25 mouse cellular contexts compared by ENCODE assay signal in the genomic region with DNA sequence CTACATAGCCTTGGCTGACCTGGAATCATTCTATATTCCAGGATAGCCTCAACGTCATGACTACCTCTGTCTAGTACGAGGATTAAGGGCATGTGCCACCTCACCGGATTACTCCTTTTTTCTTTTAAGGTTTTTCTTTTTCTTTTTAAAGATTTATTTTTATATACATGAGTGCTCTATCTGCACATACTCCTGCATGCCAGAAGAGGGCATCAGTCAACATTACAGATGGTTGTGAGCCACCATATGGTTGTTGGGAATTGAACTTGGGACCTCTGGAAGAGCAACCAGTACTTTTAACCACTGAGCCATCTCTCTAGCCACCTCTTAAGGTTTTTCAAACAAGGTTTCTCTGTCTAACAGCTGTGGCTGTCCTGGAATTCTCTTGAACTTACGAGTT. TPM values are rescaled to one million over a fixed set of nuclear protein-coding genes. Genes with fewer than 3 reads are reported as not detected.
DNase-seq lines count a peak whose midpoint lies in the region; ATAC-seq and TF ChIP-seq lines count a peak whose summit lies in the region.
"Had no signal": no experiment of that assay in that cellular context is flagged by ENCODE, and none has a peak within 500 bp of the region (broad histone marks: within the 10 kb centered on the region; RNA-seq: fewer than 3 reads in every experiment).

No protein-coding gene starts in this region.

- no peak for TF ChIP-seq EP300 in stomach, postnatal 0 days (optimal IDR thresholded peaks at IDR 0.05)

- no peak overlapping the region for H3K27ac ChIP-seq in layer of hippocampus, adult 2 months
- H3K27ac ChIP-seq in midbrain, embryonic 11.5 days (ENCODE audit: low read depth, low read length) = no peak overlapping the region
- no peak overlapping the region for H3K27ac ChIP-seq in midbrain, embryonic 16.5 days (ENCODE audit: low read length)
- H3K27ac ChIP-seq in stomach, postnatal 0 days (replicated peaks) = no peak overlapping the region
- H3K27ac ChIP-seq: hindbrain, embryonic 10.5 days; hindbrain, embryonic 15.5 days; limb, embryonic 13.5 days; liver, embryonic 15.5 days; lung, embryonic 15.5 days; midbrain, embryonic 13.5 days; neural tube, embryonic 12.5 days had no signal

- TF ChIP-seq CTCF in layer of hippocampus, adult 2 months (conservative IDR thresholded peaks at IDR 0.05) = peak; percentile 61
- TF ChIP-seq CTCF in stomach, postnatal 0 days (IDR thresholded peaks at IDR 0.05; ENCODE audit: low read depth) = peak; percentile 44

- no peak overlapping the region for H3K4me2 ChIP-seq in midbrain, embryonic 11.5 days
- no peak overlapping the region for H3K4me2 ChIP-seq in midbrain, embryonic 16.5 days (ENCODE audit: low read length)
- no peak overlapping the region for H3K4me2 ChIP-seq in stomach, postnatal 0 days (replicated peaks; ENCODE audit: low read depth)
- H3K4me2 ChIP-seq: hindbrain, embryonic 15.5 days; limb, embryonic 13.5 days; liver, embryonic 15.5 days; lung, embryonic 15.5 days; midbrain, embryonic 13.5 days; neural tube, embryonic 12.5 days had no signal

- no peak overlapping the region for H3K4me3 ChIP-seq in layer of hippocampus, adult 2 months
- no peak overlapping the region for H3K4me3 ChIP-seq in midbrain, embryonic 11.5 days (ENCODE audit: low read depth, low read length)
- H3K4me3 ChIP-seq in midbrain, embryonic 16.5 days (ENCODE audit: low read depth, low read length) = no peak overlapping the region
- H3K4me3 ChIP-seq in stomach, postnatal 0 days (ENCODE audit: low read depth, low read length) = no peak overlapping the region
- H3K4me3 ChIP-seq: hindbrain, embryonic 10.5 days; hindbrain, embryonic 15.5 days; limb, embryonic 13.5 days; liver, embryonic 15.5 days; lung, embryonic 15.5 days; megakaryocyte, embryonic 14.5 days; midbrain, embryonic 13.5 days; neural tube, embryonic 12.5 days had no signal

- no peaks in the 10 kb centered on the region for H3K9me3 ChIP-seq in midbrain, embryonic 11.5 days (ENCODE audit: control insufficient read depth, low read length)
- no peaks in the 10 kb centered on the region for H3K9me3 ChIP-seq in midbrain, embryonic 16.5 days (replicated peaks; ENCODE audit: control insufficient read depth, low read length, poor library complexity, severe bottlenecking)
- H3K9me3 ChIP-seq in stomach, postnatal 0 days (ENCODE audit: control insufficient read depth, low read length) = no peaks in the 10 kb centered on the region
- H3K9me3 ChIP-seq: hindbrain, embryonic 10.5 days; hindbrain, embryonic 15.5 days; limb, embryonic 13.5 days; liver, embryonic 15.5 days; lung, embryonic 15.5 days; midbrain, embryonic 13.5 days; neural tube, embryonic 12.5 days had no signal

- DNase-seq in CD4-positive, CD25-positive, alpha-beta regulatory T cell, adult 2 months (ENCODE audit: low read depth, low spot score) = peak; percentile 26
- no peak for DNase-seq in layer of hippocampus, adult 2 months (ENCODE audit: low spot score in 2 of 2)
- no peak for DNase-seq in layer of hippocampus, adult 18-20 months (ENCODE audit: low spot score in 2 of 2)
- peak; percentile 2 for DNase-seq in midbrain, embryonic 11.5 days (ENCODE audit: low spot score, missing footprints)
- no peak for DNase-seq in stomach, postnatal 0 days (ENCODE audit: low spot score)
- DNase-seq in embryo, embryonic 10 days (ENCODE audit: low spot score) = no peak
- DNase-seq: adrenal gland, postnatal 10 days; cerebellum, adult 8-10 months; cerebellum, postnatal 25 days; heart, postnatal 14 days; kidney, adult 2 months; lung, postnatal 36 days; right cerebral cortex, adult 18-20 months had no signal

- H3K27me3 ChIP-seq in midbrain, embryonic 11.5 days (ENCODE audit: control insufficient read depth, insufficient read depth, low read length) = no peaks in the 10 kb centered on the region
- H3K27me3 ChIP-seq in midbrain, embryonic 16.5 days (ENCODE audit: control insufficient read depth, insufficient read depth, low read depth, low read length) = no peaks in the 10 kb centered on the region
- no peaks in the 10 kb centered on the region for H3K27me3 ChIP-seq in stomach, postnatal 0 days (ENCODE audit: control insufficient read depth, insufficient read depth, low read length)
- H3K27me3 ChIP-seq: hindbrain, embryonic 15.5 days; limb, embryonic 13.5 days; liver, embryonic 15.5 days; lung, embryonic 15.5 days; midbrain, embryonic 13.5 days; neural tube, embryonic 12.5 days had no signal

- no peaks in the 10 kb centered on the region for H3K4me1 ChIP-seq in midbrain, embryonic 11.5 days (ENCODE audit: control insufficient read depth, insufficient read depth, low read length)
- H3K4me1 ChIP-seq in midbrain, embryonic 16.5 days (ENCODE audit: control insufficient read depth, insufficient read depth, low read length) = no peaks in the 10 kb centered on the region
- no peaks in the 10 kb centered on the region for H3K4me1 ChIP-seq in stomach, postnatal 0 days (replicated peaks; ENCODE audit: control insufficient read depth, insufficient read depth)
- H3K4me1 ChIP-seq: hindbrain, embryonic 10.5 days; hindbrain, embryonic 15.5 days; limb, embryonic 13.5 days; midbrain, embryonic 13.5 days; neural tube, embryonic 12.5 days had no signal

- 85% methylated on average over 4 of the region's 4 CpGs for WGBS in midbrain, embryonic 11.5 days
- 88% methylated on average over 4 of the region's 4 CpGs for WGBS in midbrain, embryonic 16.5 days
- 88% methylated on average over 4 of the region's 4 CpGs for WGBS in stomach, postnatal 0 days

- ATAC-seq in CD4-positive, CD25-positive, alpha-beta regulatory T cell, adult 4 months = no peak
- no peak for ATAC-seq in midbrain, embryonic 11.5 days (ENCODE audit: low FRiP score)
- no peak for ATAC-seq in midbrain, embryonic 16.5 days
- no peak for ATAC-seq in stomach, postnatal 0 days (ENCODE audit: low FRiP score, low TSS enrichment)
- ATAC-seq: forebrain, embryonic 14.5 days; inflammation-experienced regulatory T-cells, adult 6 months; midbrain, embryonic 13.5 days had no signal

- no peaks in the 10 kb centered on the region for H3K36me3 ChIP-seq in midbrain, embryonic 11.5 days (ENCODE audit: control insufficient read depth, insufficient read depth, low read length)
- H3K36me3 ChIP-seq in midbrain, embryonic 16.5 days (ENCODE audit: control insufficient read depth, insufficient read depth, low read length) = no peaks in the 10 kb centered on the region
- H3K36me3 ChIP-seq in stomach, postnatal 0 days (ENCODE audit: control insufficient read depth, insufficient read depth, low read length) = no peaks in the 10 kb centered on the region
- H3K36me3 ChIP-seq: hindbrain, embryonic 10.5 days; hindbrain, embryonic 15.5 days; limb, embryonic 13.5 days; liver, embryonic 15.5 days; lung, embryonic 15.5 days; midbrain, embryonic 13.5 days; neural tube, embryonic 12.5 days had no signal

- no peak overlapping the region for H3K9ac ChIP-seq in midbrain, embryonic 11.5 days (ENCODE audit: low read length)
- H3K9ac ChIP-seq in midbrain, embryonic 16.5 days (ENCODE audit: low read depth, low read length) = no peak overlapping the region
- H3K9ac ChIP-seq in stomach, postnatal 0 days (ENCODE audit: low read length) = no peak overlapping the region
- H3K9ac ChIP-seq: hindbrain, embryonic 15.5 days; limb, embryonic 13.5 days; liver, embryonic 15.5 days; lung, embryonic 15.5 days; midbrain, embryonic 13.5 days; neural tube, embryonic 12.5 days had no signal

RNA-seq across cellular contexts. Expression of a gene that starts 9.0 kb away (rescaled TPM):
- 10 to 100 TPM; 12.0 to 13.0 TPM for polyA plus RNA-seq in CD4-positive, CD25-positive, alpha-beta regulatory T cell, adult 4 months (2017; shearing (Covaris generic))
- 100 to 1,000 TPM; 123 to 133 TPM for total RNA-seq in layer of hippocampus, adult 2 months (2021)
- 100 to 1,000 TPM; 118 to 119 TPM for total RNA-seq in layer of hippocampus, adult 18-20 months (2021)
- polyA plus RNA-seq in midbrain, embryonic 11.5 days (2014; fragmentation: Nextera tagmentation; extraction: Ambion mirVana) = 115 and 117 TPM in 2 replicates
- 75.9 and 84.5 TPM in 2 replicates for polyA plus RNA-seq in midbrain, embryonic 16.5 days (2015; fragmentation: Nextera tagmentation; extraction: Ambion mirVana)
- 8.5 and 10.3 TPM in 2 replicates for polyA plus RNA-seq in stomach, postnatal 0 days (2015; fragmentation: Nextera tagmentation; extraction: Ambion mirVana)

RNA-seq across cellular contexts. Expression of a gene that starts 28.9 kb away (rescaled TPM):
- polyA plus RNA-seq in CD4-positive, CD25-positive, alpha-beta regulatory T cell, adult 4 months (2017; shearing (Covaris generic)) = 10 to 100 TPM; 15.9 to 17.5 TPM
- 100 to 1,000 TPM in 1 of 2 experiments, 10 to 100 TPM in 1; 99.8 to 108 TPM for total RNA-seq in layer of hippocampus, adult 2 months (2021)
- 100 to 1,000 TPM in 1 of 2 experiments, 10 to 100 TPM in 1; 95.4 to 101 TPM for total RNA-seq in layer of hippocampus, adult 18-20 months (2021)
- polyA plus RNA-seq in midbrain, embryonic 11.5 days (2014; fragmentation: Nextera tagmentation; extraction: Ambion mirVana) = 38.0 and 49.3 TPM in 2 replicates
- 69.1 and 71.5 TPM in 2 replicates for polyA plus RNA-seq in midbrain, embryonic 16.5 days (2015; fragmentation: Nextera tagmentation; extraction: Ambion mirVana)
- 39.5 and 42.6 TPM in 2 replicates for polyA plus RNA-seq in stomach, postnatal 0 days (2015; fragmentation: Nextera tagmentation; extraction: Ambion mirVana)

Comparison
In these comparisons a context has a peak if more than half of its experiments do, and no peak if none do; other contexts are left out.
1. DNase-seq: peak in CD4-positive, CD25-positive, alpha-beta regulatory T cell, adult 2 months (single experiment) and midbrain, embryonic 11.5 days (single experiment); none in layer of hippocampus, adult 2 months (0 of 2), layer of hippocampus, adult 18-20 months (0 of 2), stomach, postnatal 0 days (single experiment) and embryo, embryonic 10 days (single experiment).